17 mouse cellular contexts compared by ENCODE assay signal in genomic region chr10:24742950-24743487, GRCm38 (mm10).
"Had no signal": no experiment of that assay in that cellular context is flagged by ENCODE, and none has a peak within 500 bp of the region (broad histone marks: within the 10 kb centered on the region; RNA-seq: fewer than 3 reads in every experiment).

No protein-coding gene starts in this region.

- H3K4me3 ChIP-seq: midbrain, embryonic 10.5 days; midbrain, embryonic 12.5 days; myocyte; neural tube, embryonic 13.5 days; neural tube, embryonic 15.5 days had no signal

- H3K4me1 ChIP-seq: midbrain, embryonic 10.5 days; midbrain, embryonic 12.5 days; neural tube, embryonic 13.5 days; neural tube, embryonic 15.5 days had no signal

- H3K9me3 ChIP-seq: midbrain, embryonic 10.5 days; midbrain, embryonic 12.5 days; neural tube, embryonic 13.5 days; neural tube, embryonic 15.5 days had no signal

- DNase-seq: lung, embryonic 14.5 days; lung, postnatal 10 days; lung, postnatal 4 days; midbrain, embryonic 14.5 days; retina, postnatal 1 day; right cerebral cortex, adult 18-20 months; right cerebral cortex, postnatal 25 days; right cerebral cortex, postnatal 4 days; spleen, adult 18-20 months; thymus, adult 2 months; thymus, postnatal 25 days had no signal

- H3K27ac ChIP-seq: midbrain, embryonic 10.5 days; midbrain, embryonic 12.5 days; neural tube, embryonic 13.5 days; neural tube, embryonic 15.5 days had no signal

- H3K9ac ChIP-seq: lung, embryonic 14.5 days; midbrain, embryonic 12.5 days; neural tube, embryonic 13.5 days; neural tube, embryonic 15.5 days had no signal

- H3K4me2 ChIP-seq: lung, embryonic 14.5 days; midbrain, embryonic 12.5 days; neural tube, embryonic 13.5 days; neural tube, embryonic 15.5 days had no signal

- H3K36me3 ChIP-seq: midbrain, embryonic 10.5 days; midbrain, embryonic 12.5 days; neural tube, embryonic 13.5 days; neural tube, embryonic 15.5 days had no signal

- H3K27me3 ChIP-seq: midbrain, embryonic 12.5 days; neural tube, embryonic 13.5 days; neural tube, embryonic 15.5 days had no signal

- ATAC-seq: midbrain, embryonic 16.5 days had no signal
